Mouse (Mus musculus): ENCODE measurements around the gene Ctnnbl1. TPM values are rescaled to one million over a fixed set of nuclear protein-coding genes. Genes with fewer than 3 reads are reported as not detected.

Gene Ctnnbl1
- polyA plus RNA-seq, 1 experiment from 2014 or later, result 33.3 TPM

- no peak for ATAC-seq (replicated peaks; ENCODE audit: extremely low read depth, insufficient read depth, low FRiP score)
- Histone ChIP-seq H3K36me3 (ENCODE audit: control insufficient read depth, insufficient read depth) (no peaks in the 10 kb centered on the region), H3K4me2 (ENCODE audit: low read depth, low read length) (no peak overlapping the region), H3K9me3 (replicated peaks; ENCODE audit: control insufficient read depth, low read length) (no peaks in the 10 kb centered on the region), H3K9ac (ENCODE audit: low read length) (no peak overlapping the region), H3K27me3 (ENCODE audit: control insufficient read depth, insufficient read depth, low read length) (no peaks in the 10 kb centered on the region), H3K4me3 (ENCODE audit: low read length) (no peak overlapping the region), H3K27ac (ENCODE audit: low read length) (no peak overlapping the region), H3K4me1 (ENCODE audit: control insufficient read depth, insufficient read depth, low read length) (0 out of 2 replicates have a peak, but pooled peaks cover 3% of the 10 kb centered on the region)
- WGBS, result 42% methylated on average over 5 of the region's 5 CpGs
Measured at GRCm38 (mm10) chr2:157877967-157878366, 140.8 kb downstream of the Ctnnbl1 start.

GRCm38 (mm10) chr2:157881939-157882338 lies 144.7 kb downstream of the Ctnnbl1 start:
- Histone ChIP-seq H3K4me2 (ENCODE audit: low read depth, low read length) (no peak overlapping the region), H3K4me3 (ENCODE audit: low read length) (no peak overlapping the region), H3K9me3 (replicated peaks; ENCODE audit: control insufficient read depth, low read length) (no peaks in the 10 kb centered on the region), H3K27ac (ENCODE audit: low read length) (no peak overlapping the region), H3K36me3 (ENCODE audit: control insufficient read depth, insufficient read depth) (peaks cover 3% of the 10 kb centered on the region; the same call in 1 of the 2 replicates), H3K27me3 (ENCODE audit: control insufficient read depth, insufficient read depth, low read length) (no peaks in the 10 kb centered on the region), H3K4me1 (ENCODE audit: control insufficient read depth, insufficient read depth, low read length) (0 out of 2 replicates have a peak, but pooled peaks cover 3% of the 10 kb centered on the region), H3K9ac (ENCODE audit: low read length) (no peak overlapping the region)
- WGBS, result 21% methylated on average over 11 of the region's 11 CpGs
- no peak for ATAC-seq (replicated peaks; ENCODE audit: extremely low read depth, insufficient read depth, low FRiP score)

GRCm38 (mm10) chr2:157887275-157888025 lies 150.2 kb downstream of the Ctnnbl1 start:
- no peak overlapping the region for H3K4me3 ChIP-seq (ENCODE audit: low read length)
- H3K27ac ChIP-seq (ENCODE audit: low read length), result no peak overlapping the region
- H3K9me3 ChIP-seq (replicated peaks; ENCODE audit: control insufficient read depth, low read length), result no peaks in the 10 kb centered on the region
- H3K9ac ChIP-seq (ENCODE audit: low read length), result no peak overlapping the region
- H3K27me3 ChIP-seq (ENCODE audit: control insufficient read depth, insufficient read depth, low read length), result no peaks in the 10 kb centered on the region
- peaks cover 3% of the 10 kb centered on the region; the same call in 1 of the 2 replicates for H3K36me3 ChIP-seq (ENCODE audit: control insufficient read depth, insufficient read depth)
- ATAC-seq (replicated peaks; ENCODE audit: extremely low read depth, insufficient read depth, low FRiP score), result no peak
- no peaks in the 10 kb centered on the region for H3K4me1 ChIP-seq (ENCODE audit: control insufficient read depth, insufficient read depth, low read length)
- H3K4me2 ChIP-seq (ENCODE audit: low read depth, low read length), result no peak overlapping the region
- 63% methylated on average over 10 of the region's 10 CpGs for WGBS

- WGBS, result 80% methylated on average over 6 of the region's 6 CpGs
- H3K36me3 ChIP-seq (ENCODE audit: control insufficient read depth, insufficient read depth), result no peaks in the 10 kb centered on the region
- no peak overlapping the region for H3K9ac ChIP-seq (ENCODE audit: low read length)
- no peaks in the 10 kb centered on the region for H3K27me3 ChIP-seq (ENCODE audit: control insufficient read depth, insufficient read depth, low read length)
- H3K4me3 ChIP-seq (ENCODE audit: low read length), result no peak overlapping the region
- no peaks in the 10 kb centered on the region for H3K9me3 ChIP-seq (replicated peaks; ENCODE audit: control insufficient read depth, low read length)
- H3K4me1 ChIP-seq (ENCODE audit: control insufficient read depth, insufficient read depth, low read length), result no peaks in the 10 kb centered on the region
- ATAC-seq (replicated peaks; ENCODE audit: extremely low read depth, insufficient read depth, low FRiP score), result no peak
- no peak overlapping the region for H3K4me2 ChIP-seq (ENCODE audit: low read depth, low read length)
- H3K27ac ChIP-seq (ENCODE audit: low read length), result no peak overlapping the region
Measured at GRCm38 (mm10) chr2:157891166-157891565, 154.0 kb downstream of the Ctnnbl1 start.

GRCm38 (mm10) chr2:157897131-157897530 lies 159.9 kb downstream of the Ctnnbl1 start:
- ATAC-seq (replicated peaks; ENCODE audit: extremely low read depth, insufficient read depth, low FRiP score), result no peak
- no peaks in the 10 kb centered on the region for H3K36me3 ChIP-seq (ENCODE audit: control insufficient read depth, insufficient read depth)
- no peaks in the 10 kb centered on the region for H3K4me1 ChIP-seq (ENCODE audit: control insufficient read depth, insufficient read depth, low read length)
- no peak overlapping the region for H3K9ac ChIP-seq (ENCODE audit: low read length)
- peaks cover 10% of the 10 kb centered on the region for H3K27me3 ChIP-seq (ENCODE audit: control insufficient read depth, insufficient read depth, low read length)
- H3K9me3 ChIP-seq (replicated peaks; ENCODE audit: control insufficient read depth, low read length), result no peaks in the 10 kb centered on the region
- no peak overlapping the region for H3K4me2 ChIP-seq (ENCODE audit: low read depth, low read length)
- 61% methylated on average over 4 of the region's 4 CpGs for WGBS
- no peak overlapping the region for H3K4me3 ChIP-seq (ENCODE audit: low read length)
- H3K27ac ChIP-seq (ENCODE audit: low read length), result no peak overlapping the region

GRCm38 (mm10) chr2:157913204-157913636 lies 176.0 kb downstream of the Ctnnbl1 start:
- peak; percentile 82 for ATAC-seq (replicated peaks; ENCODE audit: extremely low read depth, insufficient read depth, low FRiP score)
- Histone ChIP-seq H3K9me3 (replicated peaks; ENCODE audit: control insufficient read depth, low read length) (no peaks in the 10 kb centered on the region), H3K27ac (ENCODE audit: low read length) (no peak overlapping the region), H3K9ac (ENCODE audit: low read length) (no peak overlapping the region), H3K27me3 (ENCODE audit: control insufficient read depth, insufficient read depth, low read length) (peaks cover 50% of the 10 kb centered on the region), H3K36me3 (ENCODE audit: control insufficient read depth, insufficient read depth) (no peaks in the 10 kb centered on the region), H3K4me1 (ENCODE audit: control insufficient read depth, insufficient read depth, low read length) (peaks cover 2% of the 10 kb centered on the region; the same call in 1 of the 2 replicates), H3K4me3 (ENCODE audit: low read length) (no peak overlapping the region), H3K4me2 (ENCODE audit: low read depth, low read length) (no peak overlapping the region)
- WGBS, result under 1% methylated on average over 16 of the region's 16 CpGs

- Histone ChIP-seq H3K4me2 (ENCODE audit: low read depth, low read length) (no peak overlapping the region), H3K9me3 (replicated peaks; ENCODE audit: control insufficient read depth, low read length) (no peaks in the 10 kb centered on the region), H3K36me3 (ENCODE audit: control insufficient read depth, insufficient read depth) (no peaks in the 10 kb centered on the region), H3K4me1 (ENCODE audit: control insufficient read depth, insufficient read depth, low read length) (peaks cover 2% of the 10 kb centered on the region; the same call in 1 of the 2 replicates), H3K4me3 (ENCODE audit: low read length) (no peak overlapping the region), H3K27ac (ENCODE audit: low read length) (no peak overlapping the region), H3K27me3 (ENCODE audit: control insufficient read depth, insufficient read depth, low read length) (peaks cover 51% of the 10 kb centered on the region), H3K9ac (ENCODE audit: low read length) (no peak overlapping the region)
- ATAC-seq (replicated peaks; ENCODE audit: extremely low read depth, insufficient read depth, low FRiP score), result no peak
- WGBS, result 2% methylated on average over 4 of the region's 4 CpGs
Measured at GRCm38 (mm10) chr2:157913705-157914104, 176.5 kb downstream of the Ctnnbl1 start.

- ATAC-seq (replicated peaks; ENCODE audit: extremely low read depth, insufficient read depth, low FRiP score), result no peak
- H3K27me3 ChIP-seq (ENCODE audit: control insufficient read depth, insufficient read depth, low read length), result peaks cover 54% of the 10 kb centered on the region
Measured at GRCm38 (mm10) chr2:157914105-157914764, 177.0 kb downstream of the Ctnnbl1 start, which contains the start of gene Vstm2l. Gene Vstm2l (plus strand): TSS chr2:157914653.

More at GRCm38 (mm10) chr2:157914105-157914764, 177.0 kb downstream of the Ctnnbl1 start, which contains the start of gene Vstm2l:
- no peak within 1 kb of the TSS for H3K27ac ChIP-seq (ENCODE audit: low read length)
- H3K4me3 ChIP-seq (ENCODE audit: low read length), result peak within 1 kb of the TSS; percentile 27
- 3% methylated on average over 59 of the region's 62 CpGs for WGBS
- H3K36me3 ChIP-seq (ENCODE audit: control insufficient read depth, insufficient read depth), result no peaks in the 10 kb centered on the region
- H3K9ac ChIP-seq (ENCODE audit: low read length), result no peak within 1 kb of the TSS
- peak within 1 kb of the TSS; percentile 38 for H3K4me2 ChIP-seq (ENCODE audit: low read depth, low read length)
- no peaks in the 10 kb centered on the region for H3K9me3 ChIP-seq (replicated peaks; ENCODE audit: control insufficient read depth, low read length)
- peaks cover 2% of the 10 kb centered on the region; the same call in 1 of the 2 replicates for H3K4me1 ChIP-seq (ENCODE audit: control insufficient read depth, insufficient read depth, low read length)

All from heart, embryonic 16.5 days (tissue).